In genomic region chr4:131837872-131838524, GRCm38 (mm10) we compare ENCODE assay signal across 8 mouse cellular contexts. TPM values are rescaled to one million over a fixed set of nuclear protein-coding genes. Genes with fewer than 3 reads are reported as not detected.
DNase-seq lines count a peak whose midpoint lies in the region; ATAC-seq and TF ChIP-seq lines count a peak whose summit lies in the region.

TSS of gene Ptpru (minus strand) at chr4:131838288.

- TF ChIP-seq EP300 in stomach, postnatal 0 days (optimal IDR thresholded peaks at IDR 0.05): no peak

- peak within 1 kb of the TSS; percentile 42; the same call in 1 of the 2 replicates for H3K27ac ChIP-seq in forebrain, embryonic 12.5 days
- H3K27ac ChIP-seq in heart, embryonic 16.5 days (ENCODE audit: low read length): no peak within 1 kb of the TSS
- no peak within 1 kb of the TSS for H3K27ac ChIP-seq in liver, embryonic 15.5 days (replicated peaks)
- no peak within 1 kb of the TSS for H3K27ac ChIP-seq in neural tube, embryonic 12.5 days
- no peak within 1 kb of the TSS; the same call in 1 of the 2 replicates for H3K27ac ChIP-seq in stomach, postnatal 0 days (replicated peaks)

- 1% methylated on average over 46 of the region's 72 CpGs for WGBS in forebrain, embryonic 12.5 days
- WGBS in heart, embryonic 16.5 days: under 1% methylated on average over 72 of the region's 72 CpGs
- WGBS in liver, embryonic 15.5 days (ENCODE audit: insufficient replicate concordance): under 1% methylated on average over 72 of the region's 72 CpGs
- WGBS in neural tube, embryonic 12.5 days: under 1% methylated on average over 72 of the region's 72 CpGs
- WGBS in stomach, postnatal 0 days: under 1% methylated on average over 51 of the region's 72 CpGs

- H3K4me2 ChIP-seq in forebrain, embryonic 12.5 days: peak within 1 kb of the TSS; percentile 98
- peak within 1 kb of the TSS; percentile 100 for H3K4me2 ChIP-seq in heart, embryonic 16.5 days (ENCODE audit: low read depth, low read length)
- peak within 1 kb of the TSS; percentile 93 for H3K4me2 ChIP-seq in liver, embryonic 15.5 days
- peak within 1 kb of the TSS; percentile 98 for H3K4me2 ChIP-seq in neural tube, embryonic 12.5 days (replicated peaks)
- H3K4me2 ChIP-seq in stomach, postnatal 0 days (replicated peaks; ENCODE audit: low read depth): peak within 1 kb of the TSS; percentile 99

- peak; percentile 94 to 95 for DNase-seq in B cell, adult 2 months
- DNase-seq in brain, adult 2 months (ENCODE audit: low read depth, low spot score): peak; percentile 87
- DNase-seq in kidney, postnatal 36 days: peak; percentile 87 to 97
- DNase-seq in stomach, postnatal 0 days (ENCODE audit: low spot score): peak; percentile 91

- peak within 1 kb of the TSS; percentile 89 for H3K9ac ChIP-seq in forebrain, embryonic 12.5 days
- peak within 1 kb of the TSS; percentile 80 for H3K9ac ChIP-seq in heart, embryonic 16.5 days (ENCODE audit: low read length)
- peak within 1 kb of the TSS; percentile 64 for H3K9ac ChIP-seq in liver, embryonic 15.5 days
- peak within 1 kb of the TSS; percentile 70 for H3K9ac ChIP-seq in neural tube, embryonic 12.5 days
- H3K9ac ChIP-seq in stomach, postnatal 0 days (ENCODE audit: low read length): peak within 1 kb of the TSS; percentile 74

- peak; percentile 90 for ATAC-seq in forebrain, embryonic 12.5 days (ENCODE audit: low FRiP score)
- ATAC-seq in heart, embryonic 16.5 days (replicated peaks; ENCODE audit: extremely low read depth, insufficient read depth, low FRiP score): peak; percentile 84
- ATAC-seq in liver, embryonic 15.5 days (ENCODE audit: insufficient read depth): peak; percentile 68
- ATAC-seq in neural tube, embryonic 12.5 days (ENCODE audit: low FRiP score, low read depth): peak; percentile 62; the same call in 1 of the 2 replicates
- peak; percentile 87 for ATAC-seq in stomach, postnatal 0 days (ENCODE audit: low FRiP score, low TSS enrichment)

- H3K36me3 ChIP-seq in forebrain, embryonic 12.5 days (replicated peaks): no peaks in the 10 kb centered on the region
- no peaks in the 10 kb centered on the region for H3K36me3 ChIP-seq in heart, embryonic 16.5 days (ENCODE audit: control insufficient read depth, insufficient read depth)
- no peaks in the 10 kb centered on the region for H3K36me3 ChIP-seq in liver, embryonic 15.5 days (replicated peaks)
- no peaks in the 10 kb centered on the region for H3K36me3 ChIP-seq in neural tube, embryonic 12.5 days
- no peaks in the 10 kb centered on the region for H3K36me3 ChIP-seq in stomach, postnatal 0 days (ENCODE audit: control insufficient read depth, insufficient read depth, low read length)

- peak; percentile 95 for TF ChIP-seq CTCF in stomach, postnatal 0 days (IDR thresholded peaks at IDR 0.05; ENCODE audit: low read depth)

- H3K27me3 ChIP-seq in forebrain, embryonic 12.5 days: peaks cover 56% of the 10 kb centered on the region
- peaks cover 56% of the 10 kb centered on the region for H3K27me3 ChIP-seq in heart, embryonic 16.5 days (ENCODE audit: control insufficient read depth, insufficient read depth, low read length)
- H3K27me3 ChIP-seq in liver, embryonic 15.5 days: peaks cover 91% of the 10 kb centered on the region
- H3K27me3 ChIP-seq in neural tube, embryonic 12.5 days (replicated peaks): peaks cover 40% of the 10 kb centered on the region
- no peaks in the 10 kb centered on the region for H3K27me3 ChIP-seq in stomach, postnatal 0 days (ENCODE audit: control insufficient read depth, insufficient read depth, low read length)

- H3K9me3 ChIP-seq in forebrain, embryonic 12.5 days: no peaks in the 10 kb centered on the region
- no peaks in the 10 kb centered on the region for H3K9me3 ChIP-seq in heart, embryonic 16.5 days (replicated peaks; ENCODE audit: control insufficient read depth, low read length)
- H3K9me3 ChIP-seq in liver, embryonic 15.5 days (replicated peaks): no peaks in the 10 kb centered on the region
- no peaks in the 10 kb centered on the region for H3K9me3 ChIP-seq in neural tube, embryonic 12.5 days
- no peaks in the 10 kb centered on the region for H3K9me3 ChIP-seq in stomach, postnatal 0 days (ENCODE audit: control insufficient read depth, low read length)

- H3K4me1 ChIP-seq in forebrain, embryonic 12.5 days: peaks cover 45% of the 10 kb centered on the region
- peaks cover 16% of the 10 kb centered on the region for H3K4me1 ChIP-seq in heart, embryonic 16.5 days (ENCODE audit: control insufficient read depth, insufficient read depth, low read length)
- peaks cover 59% of the 10 kb centered on the region for H3K4me1 ChIP-seq in liver, embryonic 15.5 days (replicated peaks)
- H3K4me1 ChIP-seq in neural tube, embryonic 12.5 days: peaks cover 27% of the 10 kb centered on the region
- H3K4me1 ChIP-seq in stomach, postnatal 0 days (replicated peaks; ENCODE audit: control insufficient read depth, insufficient read depth): no peaks in the 10 kb centered on the region

- H3K4me3 ChIP-seq in forebrain, embryonic 12.5 days (replicated peaks): peak within 1 kb of the TSS; percentile 77
- H3K4me3 ChIP-seq in heart, embryonic 16.5 days (ENCODE audit: low read length): peak within 1 kb of the TSS; percentile 70
- peak within 1 kb of the TSS; percentile 66 for H3K4me3 ChIP-seq in liver, embryonic 15.5 days (replicated peaks)
- peak within 1 kb of the TSS; percentile 58 for H3K4me3 ChIP-seq in neural tube, embryonic 12.5 days
- peak within 1 kb of the TSS; percentile 65 for H3K4me3 ChIP-seq in stomach, postnatal 0 days (ENCODE audit: low read depth, low read length)

RNA-seq across cellular contexts. Expression of gene Ptpru, which starts in this region (rescaled TPM):
- polyA plus RNA-seq in forebrain, embryonic 12.5 days (2016; fragmentation: Nextera tagmentation; extraction: Ambion mirVana): 47.1 and 57.7 TPM in 2 replicates
- 1.5 and 2.4 TPM in 2 replicates for polyA plus RNA-seq in heart, embryonic 16.5 days (2015; fragmentation: Nextera tagmentation; extraction: Ambion mirVana)
- polyA plus RNA-seq in liver, embryonic 15.5 days (2015; fragmentation: Nextera tagmentation; extraction: Ambion mirVana): 2.4 and 3.0 TPM in 2 replicates
- polyA plus RNA-seq in neural tube, embryonic 12.5 days (2016; fragmentation: Nextera tagmentation; extraction: Ambion mirVana): 8.7 and 9.6 TPM in 2 replicates
- polyA plus RNA-seq in stomach, postnatal 0 days (2015; fragmentation: Nextera tagmentation; extraction: Ambion mirVana): 3.1 and 3.9 TPM in 2 replicates
